Mouse (Mus musculus) spleen, adult 2 months (tissue): ENCODE measurements around the gene Kif1c. TPM values are rescaled to one million over a fixed set of nuclear protein-coding genes. Genes with fewer than 3 reads are reported as not detected.

Experiments
- DNase-seq, 2 experiments: peaks; one replicate each; pipeline versions ENCODE4 v3.0.0 to v3.0.0-alpha.2; 2012 to 2021; ENCODE audit warnings: low spot score in 2 of 2, low read depth in 1 of 2
- H3K27ac ChIP-seq: fragments of 200-500 bp; 2 replicates; pipeline ENCODE4 v1.5.1; 2012; ENCODE audit warnings: low read length, inconsistent platforms; ENCODE audit not compliant: insufficient read depth
- H3K27me3 ChIP-seq: fragments of 200-500 bp; 2 replicates; pipeline ENCODE4 v1.6.1; 2012; ENCODE audit warnings: mild to moderate bottlenecking, moderate library complexity, low read length, inconsistent platforms; ENCODE audit not compliant: control insufficient read depth, insufficient read depth
- H3K36me3 ChIP-seq: fragments of 200-500 bp; 2 replicates; pipeline ENCODE4 v1.6.1; 2012; ENCODE audit warnings: mild to moderate bottlenecking, low read length, inconsistent platforms; ENCODE audit not compliant: control insufficient read depth, insufficient read depth
- H3K4me1 ChIP-seq: fragments of 200-500 bp; 2 replicates; pipeline ENCODE4 v1.6.1; 2011; ENCODE audit warnings: inconsistent platforms; ENCODE audit not compliant: control insufficient read depth, insufficient read depth, insufficient read length
- H3K4me3 ChIP-seq: fragments of 200-500 bp; 2 replicates; pipeline ENCODE4 v1.5.1; 2011; ENCODE audit warnings: mild to moderate bottlenecking, inconsistent platforms; ENCODE audit not compliant: insufficient read depth, insufficient read length; ENCODE audit errors: extremely low read depth
- CTCF ChIP-seq: fragments of 200-500 bp; IDR thresholded peaks from 2 replicates; pipeline ENCODE4 v1.5.1; 2011; ENCODE audit warnings: mild to moderate bottlenecking, inconsistent platforms; ENCODE audit not compliant: insufficient read depth, insufficient read length, insufficient replicate concordance; ENCODE audit errors: extremely low read depth
- POLR2A ChIP-seq: fragments of 200-500 bp; IDR thresholded peaks from 2 replicates; pipeline ENCODE4 v1.6.1; 2011; ENCODE audit warnings: low read depth, low read length, inconsistent platforms
- WGBS: fragments of 180-500 bp; shearing (Covaris S2); methylation state at CpG from one replicate; pipeline ENCODE4 v1.1.7; 2018; 5-methylcytosine and 5-hydroxymethylcytosine counted together
- polyA plus RNA-seq: library from polyadenylated mRNA; depleted of rRNA; stranded (reverse); fragments of >200 nt; gene quantifications from 2 replicates; pipeline ENCODE4 v1.2.3, GENCODE M21; 2012

The Kif1c gene
- polyA plus RNA-seq, 1 experiment: 17.5 TPM

- WGBS: 51% methylated on average over 3 of the region's 3 CpGs
- no peaks in the 10 kb centered on the region for H3K4me1 ChIP-seq
- no peak overlapping the region for H3K27ac ChIP-seq
Observed at GRCm38 (mm10) chr11:70693504-70693903, 6.8 kb upstream of the Kif1c start.

DNA sequence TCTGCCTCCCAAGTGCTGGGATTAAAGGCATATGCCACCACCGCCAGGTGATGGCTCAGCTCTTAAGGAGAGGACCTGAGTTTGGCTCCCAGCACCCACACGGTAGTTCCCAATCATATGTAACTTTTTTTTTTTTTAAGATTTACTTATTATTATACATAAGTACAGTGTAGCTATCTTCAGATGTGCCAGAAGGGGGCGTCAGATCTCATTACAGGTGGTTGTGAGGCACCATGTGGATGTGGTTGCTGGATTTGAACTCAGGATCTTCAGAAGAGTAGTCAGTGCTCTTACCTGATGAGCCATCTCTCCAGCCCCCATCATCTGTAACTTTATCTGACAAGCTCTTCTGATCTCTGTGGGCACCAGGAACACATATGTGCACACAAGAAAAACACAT lies 3.0 kb upstream of the Kif1c start:
- H3K4me1 ChIP-seq: peaks cover 8% of the 10 kb centered on the region; the same call in 1 of the 2 replicates
- H3K27ac ChIP-seq: no peak overlapping the region
- WGBS: 77% methylated on average over 3 of the region's 3 CpGs
- no peaks in the 10 kb centered on the region for H3K36me3 ChIP-seq
- H3K27me3 ChIP-seq: no peaks in the 10 kb centered on the region
- TF ChIP-seq POLR2A (no peak), CTCF (no peak)
- DNase-seq: no peak
- H3K4me3 ChIP-seq: no peak overlapping the region

More at GRCm38 (mm10) chr11:70693504-70693903, 6.8 kb upstream of the Kif1c start:
- TF ChIP-seq POLR2A (no peak), CTCF (no peak)
- H3K4me3 ChIP-seq: no peak overlapping the region
- H3K27me3 ChIP-seq: no peaks in the 10 kb centered on the region
- H3K36me3 ChIP-seq: no peaks in the 10 kb centered on the region
- DNase-seq: no peak

GRCm38 (mm10) chr11:70699051-70699450 lies 1.3 kb upstream of the Kif1c start:
- WGBS: 89% methylated on average over 2 of the region's 2 CpGs
- H3K27me3 ChIP-seq: no peaks in the 10 kb centered on the region
- H3K36me3 ChIP-seq: 0 out of 2 replicates have a peak, but pooled peaks cover 3% of the 10 kb centered on the region
- TF ChIP-seq POLR2A (no peak), CTCF (no peak)
- H3K4me1 ChIP-seq: peaks cover 8% of the 10 kb centered on the region; the same call in 1 of the 2 replicates
- DNase-seq: no peak
- no peak overlapping the region for H3K27ac ChIP-seq
- H3K4me3 ChIP-seq: no peak overlapping the region

- peaks cover 8% of the 10 kb centered on the region; the same call in 1 of the 2 replicates for H3K4me1 ChIP-seq
Observed at GRCm38 (mm10) chr11:70700613-70701012, 265 bp downstream of the Kif1c start.

GRCm38 (mm10) chr11:70701221-70701955 lies 1.0 kb downstream of the Kif1c start:
- Histone ChIP-seq H3K27me3 (no peaks in the 10 kb centered on the region), H3K27ac (no peak overlapping the region), H3K4me1 (peaks cover 8% of the 10 kb centered on the region; the same call in 1 of the 2 replicates), H3K36me3 (peaks cover 17% of the 10 kb centered on the region), H3K4me3 (peak overlapping the region; percentile 78; the same call in 1 of the 2 replicates)
- 59% methylated on average over 10 of the region's 10 CpGs for WGBS
- TF ChIP-seq CTCF: no peak
- no peak for TF ChIP-seq POLR2A
- DNase-seq: no peak

More at GRCm38 (mm10) chr11:70700613-70701012, 265 bp downstream of the Kif1c start:
- Histone ChIP-seq H3K27ac (peak overlapping the region; percentile 35; the same call in 1 of the 2 replicates), H3K4me3 (peak overlapping the region; percentile 78), H3K36me3 (peaks cover 12% of the 10 kb centered on the region), H3K27me3 (no peaks in the 10 kb centered on the region)
- peak in 1 of 2 experiments; percentile 53 for DNase-seq
- WGBS: under 1% methylated on average over 34 of the region's 34 CpGs
- TF ChIP-seq CTCF (no peak), POLR2A (no peak)

- H3K36me3 ChIP-seq: peaks cover 21% of the 10 kb centered on the region
- DNase-seq: no peak
- peaks cover 8% of the 10 kb centered on the region; the same call in 1 of the 2 replicates for H3K4me1 ChIP-seq
- H3K27ac ChIP-seq: no peak overlapping the region
- 90% methylated on average over 6 of the region's 6 CpGs for WGBS
- H3K27me3 ChIP-seq: no peaks in the 10 kb centered on the region
- TF ChIP-seq CTCF (no peak), POLR2A (no peak)
- H3K4me3 ChIP-seq: no peak overlapping the region
Observed at GRCm38 (mm10) chr11:70701984-70702733, 1.8 kb downstream of the Kif1c start.
